Mouse (Mus musculus) left cerebral cortex, adult 18-20 months (tissue): ENCODE measurements around the gene Dnajb5. TPM values are rescaled to one million over a fixed set of nuclear protein-coding genes. Genes with fewer than 3 reads are reported as not detected.

Experiments
- DNase-seq, 2 experiments: peaks; one replicate each; pipeline ENCODE4 v3.0.0; 2021 to 2022; ENCODE audit warnings: low spot score in 2 of 2, mixed read lengths in 1 of 2
- long read RNA-seq, 2 experiments: library from polyadenylated mRNA; stranded (forward); transcript quantifications; one replicate each; pipeline ENCODE4 v2.0.0; 2021
- total RNA-seq, 2 experiments: library from RNA; stranded (reverse); gene quantifications; 2 replicates each; pipeline ENCODE4 v1.2.3; 2021

The Dnajb5 gene
- total RNA-seq = 100 to 1,000 TPM; 262 to 268 TPM
- long read RNA-seq, experiment 1, full-length matches to known transcripts = 19 of 74 reads
- long read RNA-seq, experiment 1, partial matches to known transcripts = 44 of 74 reads
- long read RNA-seq, experiment 1, other reads (novel, unspliced or antisense) = 11 of 74 reads
- long read RNA-seq, experiment 2, full-length matches to known transcripts = 18 of 63 reads
- long read RNA-seq, experiment 2, partial matches to known transcripts = 36 of 63 reads
- long read RNA-seq, experiment 2, other reads (novel, unspliced or antisense) = 9 of 63 reads

DNA sequence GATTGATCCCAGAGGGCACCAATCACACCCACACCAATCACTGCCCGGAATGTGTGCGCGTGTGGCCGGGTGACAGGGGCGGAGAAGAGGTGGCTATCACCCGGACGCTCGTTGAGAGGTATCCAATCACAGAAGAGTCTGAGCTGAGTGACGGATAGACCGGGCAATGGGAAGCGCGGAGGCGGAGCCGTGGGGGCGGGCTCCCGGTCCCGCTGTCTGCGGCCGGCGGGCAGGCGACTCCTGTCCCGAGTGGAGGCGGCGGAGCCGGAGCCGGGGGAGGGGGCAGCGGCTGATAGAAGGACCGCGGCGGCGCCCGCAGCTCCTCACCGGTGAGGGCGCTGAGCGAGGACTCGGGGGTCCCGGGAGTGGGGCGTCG lies at the start of gene Dnajb5:
Gene Dnajb5 (plus strand): TSS at position 139 of the 376 bp plus-strand sequence.
- DNase-seq = peak; percentile 98 to 99

DNA sequence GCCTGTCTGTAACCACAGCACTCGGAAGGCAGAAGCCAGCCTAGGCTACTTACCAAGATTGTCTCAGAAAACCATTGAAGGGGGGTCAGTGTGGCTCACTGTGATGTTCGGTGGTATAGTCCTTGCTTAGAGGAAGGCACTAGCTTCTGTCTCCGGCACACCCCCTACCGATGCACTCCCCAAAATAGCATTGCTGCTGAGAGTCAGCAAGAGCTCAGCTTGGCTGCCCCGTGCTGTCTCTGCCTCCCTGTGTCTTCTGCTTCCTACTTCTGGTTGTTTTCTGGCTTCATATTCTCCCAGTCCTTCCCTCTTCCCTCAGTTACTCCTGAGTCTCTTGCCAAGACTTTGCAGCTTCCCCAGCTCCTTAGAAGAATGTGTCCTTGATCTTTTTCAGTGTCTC lies 48.7 kb upstream of the Dnajb5 start:
- DNase-seq = peak; percentile 52 to 71

DNA sequence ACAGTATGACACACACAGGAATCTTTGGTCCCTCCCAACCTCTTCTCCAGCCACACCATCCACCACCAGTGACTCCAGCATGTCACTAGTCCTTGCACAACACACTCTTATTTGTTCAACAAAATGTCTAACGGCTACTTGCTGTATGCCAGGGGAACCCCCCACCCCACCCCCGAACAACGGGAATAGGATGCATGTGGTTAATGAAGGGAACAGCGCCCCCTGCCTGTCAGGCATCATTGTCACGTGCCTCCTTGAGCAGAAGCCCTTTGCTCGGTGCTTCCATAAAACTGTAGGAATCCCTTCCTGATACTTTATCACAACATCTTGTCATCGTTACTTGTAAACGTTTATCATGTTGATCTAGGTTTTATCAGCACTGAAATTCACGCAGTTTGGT lies 47.4 kb upstream of the Dnajb5 start:
- DNase-seq = no peak

DNA sequence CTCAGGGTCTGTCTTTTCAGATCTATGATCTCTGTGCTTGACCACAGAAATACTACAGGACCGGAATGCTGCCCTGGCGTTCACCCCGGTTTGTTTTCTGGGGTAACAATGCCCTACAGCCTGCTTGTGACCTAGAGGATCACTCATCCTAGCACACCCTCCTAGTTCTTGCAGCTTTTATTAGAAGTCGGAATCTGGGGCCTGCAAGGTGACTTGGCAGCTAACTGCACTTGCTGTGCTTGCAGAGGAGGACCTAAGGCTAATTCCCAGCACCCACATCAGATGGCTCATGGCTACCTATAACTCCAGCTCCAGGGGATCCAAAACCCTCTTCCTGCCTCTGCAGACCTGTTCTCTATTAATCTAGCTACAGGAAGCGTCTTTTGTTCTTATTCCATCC lies 46.9 kb upstream of the Dnajb5 start:
- DNase-seq = no peak

DNA sequence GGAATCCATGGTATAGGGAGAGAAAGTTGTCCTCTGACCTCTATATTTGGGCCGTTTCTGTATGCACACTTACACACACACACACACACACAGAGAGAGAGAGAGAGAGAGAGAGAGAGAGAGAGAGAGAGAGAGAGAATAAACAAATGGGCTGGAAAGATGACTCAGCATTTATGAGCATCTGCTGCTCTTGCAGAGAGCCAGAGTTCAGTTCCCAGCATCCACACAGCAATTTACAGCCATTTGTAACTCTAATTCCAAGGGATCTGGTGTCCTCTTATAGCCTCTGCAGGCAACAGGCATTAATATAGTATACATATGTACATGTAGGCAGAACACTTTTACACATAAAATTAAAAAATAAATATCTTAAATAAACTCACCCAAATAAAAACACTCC lies 45.7 kb upstream of the Dnajb5 start:
- DNase-seq = no peak

DNA sequence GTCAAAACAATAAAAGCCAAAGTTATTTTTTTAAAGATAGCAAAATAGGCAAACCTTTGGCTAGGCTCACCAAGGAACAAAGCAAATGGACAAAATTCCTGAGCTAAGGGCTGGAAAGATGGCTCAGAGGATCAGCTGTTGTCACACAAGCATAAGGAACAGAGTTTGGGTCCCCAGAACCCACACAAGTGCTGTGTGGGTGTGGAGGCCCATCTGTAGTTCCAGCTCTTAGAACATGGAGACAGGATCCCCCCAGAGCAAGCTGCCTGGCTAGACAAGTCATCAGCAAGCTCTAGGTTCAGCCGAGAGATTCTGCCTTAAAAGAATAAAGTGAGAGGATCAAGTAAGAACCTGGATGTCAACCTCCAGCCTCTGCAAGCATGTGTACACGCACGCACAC lies 45.1 kb upstream of the Dnajb5 start:
- DNase-seq = no peak

DNA sequence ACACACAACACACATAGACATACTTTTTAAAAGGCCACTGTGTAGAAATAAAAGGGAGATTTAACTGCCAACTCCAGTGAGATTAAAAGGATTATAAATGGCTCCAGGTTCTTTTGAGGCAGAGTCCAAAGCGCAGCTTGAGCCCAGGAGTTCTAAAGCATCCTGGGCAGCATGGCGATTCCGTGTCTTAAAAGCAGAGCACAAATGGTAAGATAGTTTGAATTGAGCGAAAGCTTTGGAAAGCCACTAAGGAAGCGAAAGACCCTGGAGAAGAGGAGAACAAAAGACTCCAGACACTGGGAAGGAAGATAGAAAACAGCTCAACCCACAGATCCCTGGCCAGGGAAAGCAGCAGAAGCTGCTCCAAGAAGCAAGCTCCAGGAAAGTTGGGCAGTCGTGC lies 44.6 kb upstream of the Dnajb5 start:
- DNase-seq = no peak

DNA sequence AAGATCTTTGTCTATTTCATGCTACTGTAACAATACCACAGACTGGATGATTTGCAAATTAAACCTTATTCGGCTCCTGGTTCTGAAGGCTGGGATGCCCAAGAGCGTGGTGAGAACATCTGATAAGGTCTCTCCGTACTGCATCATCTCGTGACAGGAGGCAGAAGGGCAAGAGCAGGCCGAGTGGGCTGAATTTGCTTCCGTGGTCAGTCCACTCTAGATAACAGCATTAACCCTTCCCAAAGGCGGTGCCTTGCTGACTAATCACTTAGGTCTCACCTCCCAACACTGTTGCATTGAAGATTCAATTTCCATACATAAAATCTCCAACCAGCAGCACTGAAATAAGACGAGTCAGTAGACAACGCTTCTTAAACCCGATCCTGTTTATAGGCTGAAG lies 36.2 kb upstream of the Dnajb5 start:
- no peak for DNase-seq

DNA sequence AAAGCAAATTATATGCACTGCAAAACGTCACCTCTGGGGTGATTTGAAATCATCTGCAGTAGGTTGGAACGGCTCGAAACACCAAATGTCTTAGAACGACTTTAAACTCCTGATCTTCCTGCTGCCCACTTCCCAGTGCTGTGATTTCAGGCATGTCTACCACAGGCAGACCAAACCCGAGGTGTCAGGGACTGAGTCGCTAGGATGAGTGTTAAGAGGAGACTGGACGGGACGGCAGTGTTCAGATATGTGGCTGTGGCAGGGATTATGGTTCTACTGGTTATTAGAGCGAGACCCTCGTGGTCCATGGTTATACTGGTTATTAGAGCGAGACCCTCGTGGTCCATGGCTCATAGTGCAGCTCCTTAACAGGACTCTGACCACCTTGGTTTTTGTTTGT lies 34.3 kb upstream of the Dnajb5 start:
- no peak for DNase-seq

DNA sequence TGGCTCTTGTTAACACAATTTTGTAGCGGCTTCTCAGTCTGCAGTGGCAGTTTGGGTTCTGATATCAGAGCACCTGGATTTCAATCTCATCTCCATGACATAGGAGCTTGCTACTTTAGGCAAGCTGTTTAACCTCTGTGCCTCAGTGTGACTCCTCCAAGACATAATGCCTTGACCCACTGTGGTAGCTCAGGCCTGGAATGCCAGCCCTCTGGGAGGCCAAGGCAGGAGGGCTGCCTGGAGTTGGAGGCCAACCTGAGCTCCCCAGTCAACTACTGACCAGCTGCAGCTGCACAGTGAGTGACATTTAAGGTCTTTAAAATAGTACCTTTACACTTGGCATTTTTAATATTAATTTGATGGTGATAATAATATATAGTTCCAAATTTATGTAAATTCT lies 33.6 kb upstream of the Dnajb5 start:
- DNase-seq = no peak

DNA sequence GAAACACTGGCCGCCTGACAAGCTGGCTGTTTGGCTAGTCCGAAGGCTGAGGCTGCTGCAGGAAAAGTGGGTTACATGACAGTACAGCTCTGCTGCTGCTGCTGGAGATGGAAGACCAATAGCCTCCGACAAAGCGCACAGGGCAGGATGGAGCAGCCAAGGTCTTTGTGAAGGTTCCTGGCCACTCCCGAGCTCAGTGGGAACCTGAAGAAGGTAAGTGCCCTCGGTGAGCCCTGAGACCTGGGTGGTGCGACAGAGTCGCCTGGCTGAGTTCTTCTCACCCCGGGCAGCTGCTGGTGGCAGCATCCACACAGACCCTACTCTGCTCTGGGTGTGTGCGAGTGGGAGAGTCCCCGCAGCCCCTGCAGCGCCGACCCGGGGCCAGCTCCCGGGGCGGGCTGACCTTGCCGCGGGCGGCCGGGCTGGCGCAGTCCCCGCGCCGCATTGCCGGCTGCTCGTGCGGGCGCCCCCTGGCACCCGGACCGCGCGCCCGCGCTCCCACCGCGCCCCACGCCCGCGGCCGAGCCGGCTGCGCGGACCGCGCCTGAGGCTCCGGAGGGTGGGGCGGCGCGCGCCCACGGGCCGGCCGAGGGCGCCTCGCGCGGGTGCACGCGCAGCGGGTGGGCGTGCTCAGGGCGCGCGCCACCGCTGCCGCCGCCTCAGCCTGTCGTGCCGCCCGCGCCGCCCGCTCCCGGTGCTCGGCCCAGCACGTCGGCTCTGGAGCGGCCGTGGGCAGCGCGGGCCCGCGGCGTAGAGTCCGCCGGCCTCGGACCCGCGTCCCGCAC lies 32.8 kb upstream of the Dnajb5 start, which contains the start of gene Phf24:
Gene Phf24 (plus strand): TSS at position 44 of the 785 bp plus-strand sequence.
- peak; percentile 43 to 70 for DNase-seq

DNA sequence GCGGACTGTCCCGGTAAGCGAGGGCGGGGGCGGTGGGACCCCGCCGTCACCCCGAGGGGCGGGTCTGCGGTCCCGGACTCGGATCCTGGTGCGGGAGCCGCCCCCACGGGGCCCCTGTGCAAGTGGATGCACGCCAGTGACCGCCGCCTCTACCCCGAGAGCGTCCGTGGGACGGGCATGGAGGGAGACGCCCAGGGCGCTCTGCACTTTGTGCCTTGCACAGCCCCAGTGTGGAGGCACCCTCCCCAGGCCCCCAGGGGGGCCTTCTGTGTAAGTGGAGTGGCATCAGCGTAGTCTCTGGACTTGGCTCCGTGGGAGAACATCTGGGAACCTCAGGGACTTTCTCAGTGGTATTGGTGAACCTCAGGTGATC lies 32.2 kb upstream of the Dnajb5 start:
- no peak for DNase-seq

DNA sequence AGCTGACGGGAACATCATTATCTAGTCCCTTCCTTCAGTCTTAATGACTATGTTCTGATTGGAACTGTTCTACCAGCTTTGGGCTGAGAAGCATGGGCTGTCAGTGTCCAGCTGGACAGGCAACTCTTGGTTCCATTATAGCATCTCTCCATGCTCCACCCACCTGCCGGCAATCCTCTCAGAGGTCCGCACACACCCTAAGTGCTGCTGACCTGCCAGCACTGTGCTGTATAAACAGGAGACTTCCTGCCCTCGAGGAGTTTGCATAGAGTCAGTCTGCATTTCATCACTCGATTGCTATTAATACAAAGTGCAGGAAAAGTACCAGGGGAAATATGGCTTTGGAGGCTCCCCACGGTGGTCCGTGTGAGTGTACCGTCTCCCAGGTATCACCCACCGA lies 28.9 kb upstream of the Dnajb5 start:
- DNase-seq = peak in 1 of 2 experiments; percentile 8

DNA sequence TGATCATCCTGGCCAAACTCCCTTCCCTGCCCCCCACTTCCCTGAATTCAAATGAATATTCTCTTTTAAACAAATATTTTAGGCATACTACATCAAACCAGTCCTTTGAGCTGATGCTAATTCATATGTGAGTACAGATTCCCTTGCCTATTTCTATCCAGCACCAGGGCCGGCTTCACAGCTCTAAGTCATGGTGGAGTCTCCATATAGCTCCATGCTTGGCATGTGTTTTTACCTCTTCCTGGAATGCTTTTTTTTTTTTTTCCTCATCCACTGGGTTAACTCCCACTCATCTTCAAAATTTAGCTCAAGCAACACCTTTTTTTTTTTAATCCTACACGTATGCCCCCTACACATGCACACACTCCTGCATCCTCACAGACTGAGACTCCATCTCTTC lies 28.1 kb upstream of the Dnajb5 start:
- no peak for DNase-seq

DNA sequence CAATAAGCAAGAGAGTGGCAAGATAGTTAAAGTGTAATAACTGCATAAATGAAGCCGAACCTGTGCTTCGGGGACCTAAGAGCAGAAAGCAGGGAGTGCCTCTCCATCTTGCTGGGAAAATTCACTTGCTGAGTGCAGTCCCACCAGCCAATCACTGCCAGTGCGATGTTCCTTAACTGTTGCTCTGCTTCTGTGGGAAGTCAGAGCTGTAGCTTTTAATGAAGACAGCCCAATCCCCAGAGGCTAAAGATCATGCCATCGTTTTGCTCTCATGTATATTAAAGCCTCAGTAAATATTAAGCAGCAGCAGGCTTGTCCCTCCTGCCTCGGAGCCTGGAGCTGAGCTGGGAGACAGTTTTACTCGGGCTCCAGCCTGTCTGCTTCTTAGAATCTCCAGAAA lies 27.6 kb upstream of the Dnajb5 start:
- DNase-seq = no peak

DNA sequence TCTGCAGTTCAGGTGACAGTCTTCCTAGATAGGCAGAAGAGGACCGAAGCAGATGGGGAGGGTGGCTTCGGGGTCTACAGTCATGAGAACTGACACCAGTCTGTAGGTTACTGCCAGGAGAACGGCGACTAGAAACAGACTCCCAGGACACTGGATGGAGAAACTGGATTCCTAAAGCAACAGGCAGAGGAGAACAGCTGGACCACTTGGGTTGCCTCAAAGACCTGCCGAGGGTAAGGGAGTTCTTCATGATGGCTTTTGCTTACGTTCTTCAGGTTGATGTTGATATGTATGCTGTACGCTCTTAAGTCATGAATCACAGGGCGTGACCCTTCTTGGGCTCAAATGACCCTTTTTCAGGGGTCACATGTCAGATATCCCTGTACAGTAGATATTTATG lies 27.2 kb upstream of the Dnajb5 start:
- DNase-seq = no peak

DNA sequence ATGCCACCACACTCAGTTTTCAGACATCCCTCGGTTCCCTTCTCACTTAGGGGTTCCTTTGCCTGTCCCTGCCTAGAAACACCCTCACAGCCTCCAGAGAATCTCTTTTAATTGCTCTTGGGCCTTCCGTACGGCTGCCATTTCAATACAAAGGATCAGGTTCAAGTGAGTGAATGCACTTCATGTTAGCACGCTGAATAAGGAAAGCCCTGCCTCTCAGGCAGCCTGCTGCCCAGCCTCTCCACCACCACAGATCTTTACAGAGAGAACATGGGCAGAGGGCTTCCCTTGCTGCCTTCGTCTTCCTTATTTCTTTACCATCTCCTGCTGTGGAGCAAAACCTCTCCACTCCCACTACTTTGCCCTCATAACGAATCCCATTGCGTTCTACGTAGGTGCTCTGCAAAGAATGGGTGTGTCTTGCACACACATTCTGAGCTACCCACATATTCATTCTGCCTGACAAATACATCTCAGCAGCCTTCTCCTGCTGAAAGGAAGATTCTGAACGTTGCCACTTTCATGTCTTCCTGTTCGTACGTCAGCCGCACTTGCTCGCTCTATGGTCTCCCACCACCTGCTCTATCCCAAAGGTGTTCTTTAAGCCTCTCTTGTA lies 25.4 kb upstream of the Dnajb5 start:
- no peak for DNase-seq

DNA sequence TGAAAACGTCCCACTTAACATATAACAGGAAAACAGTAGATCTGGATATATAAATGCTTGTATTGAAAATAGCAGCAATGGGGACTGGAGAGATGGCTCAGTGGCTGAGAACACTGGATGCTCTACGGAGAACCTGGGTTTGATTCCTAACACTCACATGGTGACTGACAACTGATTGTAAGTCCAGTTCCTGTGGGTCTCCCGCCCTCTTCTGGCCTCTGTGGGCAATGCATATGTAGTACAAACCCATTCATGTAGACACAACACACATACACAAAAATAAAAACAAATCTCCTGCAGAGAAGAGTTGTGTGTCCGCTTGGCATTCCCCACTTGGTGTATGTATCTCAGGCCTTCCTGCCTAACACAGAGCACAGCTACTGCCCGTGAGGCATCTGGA lies 21.4 kb upstream of the Dnajb5 start:
- no peak for DNase-seq

DNA sequence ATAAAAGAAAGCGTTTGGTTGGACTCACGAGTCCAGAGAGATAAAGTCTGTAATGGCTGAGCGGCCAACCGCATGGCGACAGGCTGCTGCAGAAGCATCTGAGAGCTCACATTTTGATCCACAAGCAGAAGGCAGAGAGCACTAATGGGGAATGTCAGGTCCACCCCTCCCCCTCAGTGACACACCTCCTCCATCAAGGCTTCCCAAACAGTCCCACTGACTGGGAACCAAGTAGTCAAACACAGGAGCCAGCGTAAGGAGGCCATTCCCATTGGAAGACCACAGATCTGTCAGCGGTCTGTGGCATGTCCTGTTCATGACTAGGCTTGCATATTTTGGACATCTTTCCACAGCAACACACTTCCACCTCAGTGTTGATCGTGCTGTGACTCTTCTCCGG lies 20.7 kb upstream of the Dnajb5 start:
- no peak for DNase-seq

DNA sequence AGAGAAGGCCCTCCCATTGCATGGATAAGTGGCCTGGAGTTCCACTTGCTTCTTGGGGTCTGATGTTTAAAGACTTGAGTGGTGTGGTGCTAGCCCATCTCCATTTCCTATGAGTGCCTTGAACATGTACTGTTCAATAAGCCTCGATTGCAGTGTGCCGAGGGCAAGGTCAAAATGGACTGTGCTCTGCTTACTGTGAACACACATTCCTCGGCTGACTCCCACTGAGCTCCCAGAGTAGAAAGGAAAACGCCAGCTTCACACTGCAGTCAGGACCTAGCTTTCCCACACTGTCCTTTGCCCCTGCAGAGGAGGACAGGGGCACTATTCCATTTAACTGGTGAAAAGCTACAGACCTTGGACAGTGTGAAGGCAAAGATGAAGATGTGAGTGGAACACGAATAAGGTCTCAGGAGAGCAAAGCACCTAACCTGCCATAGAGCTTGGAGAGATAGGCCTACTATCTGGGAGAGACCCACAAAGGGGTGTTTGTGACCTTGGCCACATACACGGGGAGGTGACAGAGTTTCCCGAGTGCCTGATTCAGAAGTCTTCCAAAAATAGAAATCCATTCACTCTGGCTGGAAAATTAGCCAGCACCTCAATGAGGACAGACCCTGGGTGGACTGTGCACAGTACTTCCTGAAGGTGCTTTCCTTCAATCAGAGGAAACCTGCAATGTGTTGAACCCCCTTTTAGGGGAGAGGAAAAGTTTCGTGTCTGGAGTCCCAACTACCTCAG lies 17.2 kb upstream of the Dnajb5 start:
- peak in 1 of 2 experiments; percentile 0 for DNase-seq

DNA sequence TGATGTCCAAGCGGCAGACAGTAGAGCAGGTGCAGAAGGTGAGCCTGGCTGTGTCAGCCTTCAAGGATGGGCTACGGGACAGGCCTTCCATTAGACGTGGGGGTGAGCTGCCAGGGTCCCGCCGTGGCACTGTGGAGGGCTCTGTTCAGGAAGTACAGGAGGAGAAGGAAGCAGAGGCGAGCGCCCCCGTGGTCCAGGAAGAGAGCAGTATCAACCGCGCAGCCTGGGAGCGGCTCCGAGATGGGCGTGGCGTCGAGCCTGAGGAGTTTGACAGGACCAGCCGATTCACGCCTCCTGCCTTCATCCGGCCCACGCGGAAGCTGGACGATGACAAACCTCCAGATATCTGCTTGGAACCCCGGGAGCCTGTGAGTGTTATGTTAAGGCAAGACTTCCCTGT lies 16.0 kb upstream of the Dnajb5 start:
- peak; percentile 78 to 82 for DNase-seq

DNA sequence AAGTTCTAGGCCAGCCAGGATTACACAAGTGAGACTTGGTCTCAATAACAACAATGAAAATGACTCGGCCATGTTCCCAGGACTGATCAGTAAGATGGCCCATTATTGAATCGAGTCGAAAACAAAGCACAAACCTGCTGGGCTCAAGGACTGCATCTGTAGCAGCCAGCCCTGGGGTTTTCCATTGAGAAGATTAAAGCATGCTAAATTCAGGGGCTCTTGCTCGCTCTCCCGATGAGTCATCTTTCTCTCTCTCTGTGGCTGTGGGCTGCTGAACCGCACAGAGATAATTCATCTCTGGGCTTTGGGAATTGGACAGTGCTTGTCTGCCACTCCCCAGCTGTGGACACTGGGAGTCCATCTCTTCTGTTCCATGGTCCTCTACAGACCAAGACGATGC lies 8.2 kb upstream of the Dnajb5 start:
- DNase-seq = no peak
